Mouse (Mus musculus) testis, adult 2 months (tissue): Measurements from ENCODE around the gene St7l. TPM values are rescaled to one million over a fixed set of nuclear protein-coding genes. Genes with fewer than 3 reads are reported as not detected.

Source experiments
- H3K27ac ChIP-seq: fragments of 200-500 bp; 2 replicates; pipeline ENCODE4 v1.5.1; 2012; ENCODE audit warnings: low read depth, low read length; ENCODE audit not compliant: control insufficient read depth, insufficient read depth
- H3K27me3 ChIP-seq: fragments of 200-500 bp; 2 replicates; pipeline ENCODE4 v1.6.1; 2012; ENCODE audit warnings: mild to moderate bottlenecking, low read length, moderate library complexity; ENCODE audit not compliant: control insufficient read depth, insufficient read depth
- H3K36me3 ChIP-seq: fragments of 200-500 bp; 2 replicates; pipeline ENCODE4 v1.6.1; 2012; ENCODE audit warnings: mild to moderate bottlenecking, low read length; ENCODE audit not compliant: control insufficient read depth, insufficient read depth
- H3K4me1 ChIP-seq: fragments of 200-500 bp; 2 replicates; pipeline ENCODE4 v1.6.1; 2012; ENCODE audit warnings: low read length; ENCODE audit not compliant: control insufficient read depth, insufficient read depth
- H3K4me3 ChIP-seq: fragments of 200-500 bp; 2 replicates; pipeline ENCODE4 v1.5.1; 2012; ENCODE audit warnings: low read depth, mild to moderate bottlenecking, low read length, moderate library complexity, mixed read lengths; ENCODE audit not compliant: control insufficient read depth
- CTCF ChIP-seq: fragments of 200-500 bp; IDR thresholded peaks from 2 replicates; pipeline ENCODE4 v1.5.1; 2012; ENCODE audit warnings: low read depth, mild to moderate bottlenecking, inconsistent platforms, low read length, moderate library complexity; ENCODE audit not compliant: control insufficient read depth, insufficient read depth, insufficient replicate concordance
- POLR2A ChIP-seq: fragments of 200-500 bp; IDR thresholded peaks from 2 replicates; pipeline ENCODE4 v1.6.1; 2012; ENCODE audit warnings: low read depth, mild to moderate bottlenecking, inconsistent platforms, low read length, moderate library complexity; ENCODE audit not compliant: control insufficient read depth
- polyA plus RNA-seq: library from polyadenylated mRNA; depleted of rRNA; stranded (reverse); fragments of >200 nt; gene quantifications from 2 replicates; pipeline ENCODE4 v1.2.3, GENCODE M21; 2012; rRNA removed

Gene St7l
- polyA plus RNA-seq: 16.4 TPM in 2 replicates

- Histone ChIP-seq H3K27me3 (no peaks in the 10 kb centered on the region), H3K36me3 (no peaks in the 10 kb centered on the region), H3K27ac (peak within 1 kb of the TSS; percentile 97), H3K4me1 (peaks cover 3% of the 10 kb centered on the region), H3K4me3 (peak within 1 kb of the TSS; percentile 99)
- TF ChIP-seq POLR2A (peak; percentile 85), CTCF (no peak)
These were observed at the start of gene St7l, which contains the start of gene Capza1 for GRCm38 (mm10) chr3:104863786-104864650. TSS of gene St7l (plus strand) at chr3:104864005. TSS of gene Capza1 (minus strand) at chr3:104864505.

- no peak overlapping the region for H3K4me3 ChIP-seq
- H3K27me3 ChIP-seq: no peaks in the 10 kb centered on the region
- peaks cover 16% of the 10 kb centered on the region for H3K4me1 ChIP-seq
- TF ChIP-seq POLR2A (no peak), CTCF (no peak)
- no peak overlapping the region for H3K27ac ChIP-seq
- H3K36me3 ChIP-seq: no peaks in the 10 kb centered on the region
These were observed 49.1 kb upstream of the St7l start for GRCm38 (mm10) chr3:104814746-104815145.

- H3K4me1 ChIP-seq: peaks cover 16% of the 10 kb centered on the region
- TF ChIP-seq CTCF: no peak
- TF ChIP-seq POLR2A: no peak
- H3K27ac ChIP-seq: no peak overlapping the region
- H3K4me3 ChIP-seq: no peak overlapping the region
- H3K27me3 ChIP-seq: no peaks in the 10 kb centered on the region
- no peaks in the 10 kb centered on the region for H3K36me3 ChIP-seq
These were observed 48.5 kb upstream of the St7l start for GRCm38 (mm10) chr3:104815346-104815745.

- Histone ChIP-seq H3K36me3 (no peaks in the 10 kb centered on the region), H3K4me3 (no peak overlapping the region), H3K27ac (peak overlapping the region; percentile 5; the same call in 1 of the 2 replicates), H3K27me3 (no peaks in the 10 kb centered on the region), H3K4me1 (peaks cover 16% of the 10 kb centered on the region)
- no peak for TF ChIP-seq CTCF
- TF ChIP-seq POLR2A: no peak
These were observed 47.7 kb upstream of the St7l start for GRCm38 (mm10) chr3:104816130-104816529.

- peaks cover 16% of the 10 kb centered on the region for H3K4me1 ChIP-seq
- TF ChIP-seq POLR2A (no peak), CTCF (no peak)
- peak overlapping the region; percentile 91 for H3K4me3 ChIP-seq
- peak overlapping the region; percentile 89 for H3K27ac ChIP-seq
- peaks cover 1% of the 10 kb centered on the region; the same call in 1 of the 2 replicates for H3K36me3 ChIP-seq
- no peaks in the 10 kb centered on the region for H3K27me3 ChIP-seq
These were observed 46.3 kb upstream of the St7l start for GRCm38 (mm10) chr3:104817481-104817990.

DNA sequence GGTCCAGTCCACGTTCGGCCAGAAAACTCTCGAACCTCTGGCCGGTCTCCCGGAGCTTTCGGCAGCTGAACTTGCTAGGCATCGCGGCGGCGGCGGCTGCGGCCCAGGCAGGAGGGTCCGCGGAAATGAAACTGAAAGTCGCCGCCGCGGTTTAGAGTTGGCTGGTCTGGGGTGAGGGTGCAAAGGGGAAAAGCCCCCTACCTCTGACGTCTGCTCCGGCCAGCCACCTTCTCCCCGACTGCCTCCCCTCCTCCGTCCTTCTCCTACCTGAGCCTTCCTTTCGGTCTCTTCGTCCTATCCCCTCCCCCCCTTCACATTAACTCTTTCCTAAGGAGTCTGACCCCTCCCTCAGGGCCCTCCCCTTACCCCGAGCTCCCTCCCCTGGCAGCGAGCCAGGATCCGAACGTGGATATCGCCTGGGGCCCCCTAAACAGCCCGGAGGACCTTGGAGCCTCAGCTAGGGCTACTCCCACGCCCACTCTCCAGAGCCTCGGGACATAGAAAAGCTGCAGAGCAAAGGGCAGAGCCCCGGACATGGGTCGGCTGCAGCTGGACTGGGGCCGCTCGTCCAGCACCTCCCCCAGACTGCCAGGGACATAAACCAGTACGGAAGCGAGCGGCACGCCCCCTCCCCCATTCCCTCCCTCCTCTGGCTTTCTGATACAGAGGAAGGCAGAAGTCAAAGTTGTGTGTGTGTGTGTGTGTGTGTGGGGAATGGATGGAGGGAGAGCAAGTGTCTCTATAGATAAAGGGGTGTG is 45.6 kb upstream of the St7l start, which contains the start of gene Mov10:
TSS of gene Mov10 (minus strand) at position 573 of the 758 bp plus-strand sequence.
- Histone ChIP-seq H3K36me3 (peaks cover 1% of the 10 kb centered on the region; the same call in 1 of the 2 replicates), H3K4me3 (peak within 1 kb of the TSS; percentile 91), H3K27me3 (no peaks in the 10 kb centered on the region), H3K4me1 (peaks cover 16% of the 10 kb centered on the region), H3K27ac (peak within 1 kb of the TSS; percentile 89)
- no peak for TF ChIP-seq CTCF
- no peak; the same call in 1 of the 2 replicates for TF ChIP-seq POLR2A

- peaks cover 1% of the 10 kb centered on the region; the same call in 1 of the 2 replicates for H3K36me3 ChIP-seq
- TF ChIP-seq POLR2A (no peak), CTCF (no peak)
- no peaks in the 10 kb centered on the region for H3K27me3 ChIP-seq
- peak overlapping the region; percentile 89; the same call in 1 of the 2 replicates for H3K27ac ChIP-seq
- H3K4me3 ChIP-seq: peak overlapping the region; percentile 91
- H3K4me1 ChIP-seq: peaks cover 16% of the 10 kb centered on the region
These were observed 45.1 kb upstream of the St7l start for GRCm38 (mm10) chr3:104818749-104819134.
